Mouse (Mus musculus) bone marrow, adult 2 months (tissue): ENCODE data around the gene Plekho2. TPM values are rescaled to one million over a fixed set of nuclear protein-coding genes. Genes with fewer than 3 reads are reported as not detected.

Experiments
- H3K27ac ChIP-seq: fragments of 200-500 bp; 2 replicates; pipeline ENCODE4 v1.5.1; 2012; ENCODE audit warnings: low read depth, mild to moderate bottlenecking, control low read depth, inconsistent platforms, low read length; ENCODE audit not compliant: control insufficient read depth, poor library complexity, insufficient read depth
- H3K4me1 ChIP-seq: fragments of 200-500 bp; 2 replicates; pipeline ENCODE4 v1.6.1; 2011; ENCODE audit warnings: low read length; ENCODE audit not compliant: control insufficient read depth, insufficient read depth
- H3K4me3 ChIP-seq: fragments of 200-500 bp; replicated peaks from 2 replicates; pipeline ENCODE3; 2011; ENCODE audit warnings: mild to moderate bottlenecking, low read depth, low read length, control low read depth; ENCODE audit not compliant: control insufficient read depth
- CTCF ChIP-seq: fragments of 200-500 bp; IDR thresholded peaks from 2 replicates; pipeline ENCODE4 v1.5.1; 2011; ENCODE audit warnings: low read length, control low read depth; ENCODE audit not compliant: control insufficient read depth, insufficient read depth
- POLR2A ChIP-seq: fragments of 200-500 bp; IDR thresholded peaks from 2 replicates; pipeline ENCODE4 v1.6.1; 2011; ENCODE audit warnings: low read depth, mild to moderate bottlenecking, control low read depth, low read length, borderline replicate concordance; ENCODE audit not compliant: control insufficient read depth
- WGBS: fragments of 180-500 bp; shearing (Covaris S2); methylation state at CpG from one replicate; pipeline ENCODE4 v1.1.7; 2018; 5-methylcytosine and 5-hydroxymethylcytosine counted together
- polyA plus RNA-seq: library from polyadenylated mRNA; stranded (reverse); fragments of >200 nt; gene quantifications from 2 replicates; pipeline ENCODE4 v1.2.4, GENCODE M21; 2011; ENCODE audit warnings: low replicate concordance; ENCODE audit not compliant: missing spikeins, insufficient read depth, insufficient read length

Plekho2 gene
- 25.7 and 55.0 TPM in 2 replicates for polyA plus RNA-seq

- peaks cover 14% of the 10 kb centered on the region for H3K4me1 ChIP-seq
- peak; percentile 97 for TF ChIP-seq POLR2A
- TF ChIP-seq CTCF = no peak
- peak within 1 kb of the TSS; percentile 81 for H3K4me3 ChIP-seq
- H3K27ac ChIP-seq = peak within 1 kb of the TSS; percentile 94
- 1% methylated on average over 45 of the region's 45 CpGs for WGBS
These were observed at the start of gene Plekho2 for GRCm38 (mm10) chr9:65579781-65580371. Gene Plekho2, minus strand, starts transcription at chr9:65580040.

- Histone ChIP-seq H3K27ac (peak within 1 kb of the TSS; percentile 27; the same call in 1 of the 2 replicates), H3K4me1 (no peaks in the 10 kb centered on the region), H3K4me3 (peak within 1 kb of the TSS; percentile 53)
- 4% methylated on average over 40 of the region's 40 CpGs for WGBS
- TF ChIP-seq POLR2A = no peak
- no peak for TF ChIP-seq CTCF
These were observed 49.4 kb upstream of the Plekho2 start, which contains the start of gene Rbpms2 for GRCm38 (mm10) chr9:65629025-65629766. Gene Rbpms2, plus strand, starts transcription at chr9:65629648.

GRCm38 (mm10) chr9:65624266-65624665 lies 44.4 kb upstream of the Plekho2 start:
- TF ChIP-seq POLR2A (no peak), CTCF (no peak)
- Histone ChIP-seq H3K27ac (no peak overlapping the region), H3K4me3 (no peak overlapping the region), H3K4me1 (no peaks in the 10 kb centered on the region)
- 66% methylated on average over 2 of the region's 2 CpGs for WGBS

- TF ChIP-seq CTCF = no peak
- no peak for TF ChIP-seq POLR2A
- 13% methylated on average over 5 of the region's 5 CpGs for WGBS
- no peak overlapping the region for H3K27ac ChIP-seq
- no peak overlapping the region for H3K4me3 ChIP-seq
- no peaks in the 10 kb centered on the region for H3K4me1 ChIP-seq
These were observed 43.0 kb upstream of the Plekho2 start for GRCm38 (mm10) chr9:65622826-65623225.

- H3K4me1 ChIP-seq = no peaks in the 10 kb centered on the region
- TF ChIP-seq CTCF = no peak
- TF ChIP-seq POLR2A = no peak
- no peak overlapping the region for H3K4me3 ChIP-seq
- 68% methylated on average over 2 of the region's 2 CpGs for WGBS
- H3K27ac ChIP-seq = no peak overlapping the region
These were observed 41.8 kb upstream of the Plekho2 start for GRCm38 (mm10) chr9:65621666-65622065.

GRCm38 (mm10) chr9:65621196-65621595 lies 41.4 kb upstream of the Plekho2 start:
- Histone ChIP-seq H3K4me3 (no peak overlapping the region), H3K27ac (no peak overlapping the region), H3K4me1 (no peaks in the 10 kb centered on the region)
- 81% methylated on average over 4 of the region's 4 CpGs for WGBS
- TF ChIP-seq POLR2A = no peak
- TF ChIP-seq CTCF = no peak

GRCm38 (mm10) chr9:65619311-65619710 lies 39.5 kb upstream of the Plekho2 start:
- H3K4me3 ChIP-seq = no peak overlapping the region
- TF ChIP-seq CTCF = no peak
- H3K27ac ChIP-seq = no peak overlapping the region
- no peaks in the 10 kb centered on the region for H3K4me1 ChIP-seq
- 66% methylated on average over 3 of the region's 3 CpGs for WGBS

- Histone ChIP-seq H3K27ac (no peak overlapping the region), H3K4me3 (no peak overlapping the region), H3K4me1 (no peaks in the 10 kb centered on the region)
- 76% methylated on average over 2 of the region's 2 CpGs for WGBS
- TF ChIP-seq CTCF = no peak
- no peak for TF ChIP-seq POLR2A
These were observed 33.3 kb upstream of the Plekho2 start for GRCm38 (mm10) chr9:65613098-65613497.
